Mouse (Mus musculus): Measurements from ENCODE around the gene Wdtc1.

GRCm38 (mm10) chr4:133346577-133346976, 6.7 kb downstream of the Wdtc1 start:
- TF ChIP-seq CTCF (IDR thresholded peaks at IDR 0.05; ENCODE audit: borderline replicate concordance, extremely low read depth, insufficient read depth, insufficient read length) (no peak), POLR2A (IDR thresholded peaks at IDR 0.05; ENCODE audit: borderline replicate concordance, extremely low read depth, insufficient read depth, insufficient read length, poor library complexity, severe bottlenecking) (no peak)

Data from brain, embryonic 14.5 days (tissue).